Mouse (Mus musculus): ENCODE data around the gene Tacr2.

GRCm38 (mm10) chr10:62252000-62252488, at the start of gene Tacr2:
- TF ChIP-seq ZNF384 (IDR thresholded peaks at IDR 0.05; ENCODE audit: low read depth, low read length) (no peak), TAL1 (IDR thresholded peaks at IDR 0.05; ENCODE audit: low read length) (no peak), MAFK (IDR thresholded peaks at IDR 0.05; ENCODE audit: borderline replicate concordance, low read depth, low read length) (no peak), MXI1 (IDR thresholded peaks at IDR 0.05; ENCODE audit: low read depth, low read length) (no peak), TCF12 (IDR thresholded peaks at IDR 0.05; ENCODE audit: low read depth, low read length) (no peak), CHD1 (IDR thresholded peaks at IDR 0.05; ENCODE audit: low read depth, low read length) (no peak), CTCF (IDR thresholded peaks at IDR 0.05 in 2 of 3, conservative IDR thresholded peaks at IDR 0.05 in 1 of 3; ENCODE audit: control insufficient read depth in 1 of 3, insufficient read depth in 1 of 3, low read depth in 2 of 3, low read length in 3 of 3, poor library complexity in 1 of 3, severe bottlenecking in 1 of 3) (no peak), USF2 (IDR thresholded peaks at IDR 0.05; ENCODE audit: borderline replicate concordance in 1 of 2, insufficient read depth in 1 of 2, low read depth in 1 of 2, low read length in 2 of 2) (no peak), MAZ (IDR thresholded peaks at IDR 0.05; ENCODE audit: low read depth, low read length) (no peak), UBTF (IDR thresholded peaks at IDR 0.05; ENCODE audit: borderline replicate concordance, insufficient read depth, low read depth, low read length) (no peak), USF1 (IDR thresholded peaks at IDR 0.05; ENCODE audit: low read depth, low read length) (no peak)

All from MEL (cell line).